Mouse (Mus musculus) heart, postnatal 0 days (tissue): ENCODE results near the gene Hhex.

Experiments
- CTCF ChIP-seq: IDR thresholded peaks from 2 replicates; pipeline ENCODE4 v1.5.1; 2016; ENCODE audit warnings: antibody characterized with exemption, control low read depth, low read depth
- EP300 ChIP-seq: IDR thresholded peaks from 2 replicates; pipeline ENCODE4 v1.6.1; 2016; ENCODE audit warnings: antibody characterized with exemption, low read depth

DNA sequence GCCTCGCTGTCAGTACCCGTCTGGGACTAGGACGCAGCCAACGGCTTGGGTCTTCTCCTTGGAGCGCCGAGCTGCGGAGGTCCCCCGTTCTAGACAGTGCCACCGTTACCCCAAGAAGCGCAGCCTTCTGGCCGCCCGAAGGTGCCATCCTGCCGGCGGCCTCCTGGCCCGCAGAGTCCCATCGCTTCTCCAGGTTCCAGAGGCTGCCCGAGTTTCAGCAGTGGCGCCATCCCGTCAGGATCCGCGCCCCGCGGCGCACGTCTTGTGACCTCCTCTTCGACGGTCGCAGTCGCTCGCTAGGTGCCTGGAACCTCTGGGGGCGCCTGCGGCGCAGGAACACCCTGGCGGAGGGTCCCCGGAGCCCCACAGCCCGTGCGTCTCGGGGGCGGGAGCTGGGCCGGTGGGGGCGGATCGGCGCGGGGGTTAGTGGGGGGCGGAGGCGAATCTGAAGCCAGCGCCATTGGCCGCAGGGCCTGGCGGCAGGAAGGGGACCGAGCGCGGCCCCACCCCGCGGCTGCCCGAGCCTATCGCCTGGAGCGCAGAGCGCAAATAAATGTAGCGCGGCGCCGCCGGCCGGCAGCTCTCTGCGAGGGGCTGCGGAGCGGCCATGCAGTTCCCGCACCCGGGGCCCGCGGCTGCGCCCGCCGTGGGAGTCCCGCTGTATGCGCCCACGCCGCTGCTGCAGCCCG, at the start of gene Hhex:
- no peak for TF ChIP-seq CTCF
- no peak for TF ChIP-seq EP300
